Mouse (Mus musculus) neural tube, embryonic 14.5 days (tissue): Measurements from ENCODE around the gene Fam131c. TPM values are rescaled to one million over a fixed set of nuclear protein-coding genes. Genes with fewer than 3 reads are reported as not detected.

Experiments
- ATAC-seq: fragments of 200-750 bp; cut with Nextera tagmentation; 2 replicates; pipeline ENCODE4 v1.8.0; 2017; ENCODE audit warnings: low read depth, mild to moderate bottlenecking, moderate TSS enrichment, moderate library complexity
- H3K27ac ChIP-seq: fragments of 300-500 bp; sonication (generic); 2 replicates; pipeline ENCODE4 v1.5.1; 2014; ENCODE audit warnings: low read depth, mild to moderate bottlenecking, control low read depth, low read length, moderate library complexity, mixed read lengths
- H3K27me3 ChIP-seq: fragments of 300-500 bp; sonication (generic); 2 replicates; pipeline ENCODE4 v1.6.1; 2014; ENCODE audit warnings: low read length; ENCODE audit not compliant: control insufficient read depth, insufficient read depth
- H3K36me3 ChIP-seq: fragments of 300-500 bp; sonication (generic); 2 replicates; pipeline ENCODE4 v1.6.1; 2014; ENCODE audit warnings: low read length, mixed read lengths; ENCODE audit not compliant: control insufficient read depth, insufficient read depth
- H3K4me1 ChIP-seq: fragments of 300-500 bp; sonication (generic); 2 replicates; pipeline ENCODE4 v1.6.1; 2014; ENCODE audit warnings: low read length; ENCODE audit not compliant: control insufficient read depth, insufficient read depth
- H3K4me2 ChIP-seq: fragments of 300-500 bp; sonication (generic); 2 replicates; pipeline ENCODE4 v1.6.1; 2014; ENCODE audit warnings: mild to moderate bottlenecking, low read depth, low read length, control low read depth
- H3K4me3 ChIP-seq: fragments of 300-500 bp; sonication (generic); 2 replicates; pipeline ENCODE4 v1.5.1; 2014; ENCODE audit warnings: low read depth, low read length, control low read depth, mixed read lengths
- H3K9ac ChIP-seq: fragments of 300-500 bp; sonication (generic); replicated peaks from 2 replicates; pipeline ENCODE4 v1.6.1; 2014; ENCODE audit warnings: low read depth, mild to moderate bottlenecking, control low read depth, low read length, mixed read lengths
- H3K9me3 ChIP-seq: fragments of 300-500 bp; sonication (generic); 2 replicates; pipeline ENCODE4 v1.6.1; 2016; ENCODE audit warnings: low read length; ENCODE audit not compliant: control insufficient read depth
- WGBS: fragments of 180-500 bp; shearing (Covaris S2); extraction: QIAGEN DNeasy Blood & Tissue Kit; methylation state at CpG from one replicate; pipeline ENCODE4 v1.1.7; 2014; 5-methylcytosine and 5-hydroxymethylcytosine counted together
- microRNA-seq: library from miRNA; unstranded; fragments of <30 nt; microRNA quantifications from one replicate; pipeline ENCODE4, GENCODE M21; 2016
- polyA plus RNA-seq: library from polyadenylated mRNA; unstranded; fragments of >200 nt; fragmentation: Nextera tagmentation; extraction: Ambion mirVana; gene quantifications from 2 replicates; pipeline ENCODE4 v1.2.1, GENCODE M21; 2014

Gene Fam131c
- polyA plus RNA-seq, 1 experiment from 2014 or later = 47.7 TPM

DNA sequence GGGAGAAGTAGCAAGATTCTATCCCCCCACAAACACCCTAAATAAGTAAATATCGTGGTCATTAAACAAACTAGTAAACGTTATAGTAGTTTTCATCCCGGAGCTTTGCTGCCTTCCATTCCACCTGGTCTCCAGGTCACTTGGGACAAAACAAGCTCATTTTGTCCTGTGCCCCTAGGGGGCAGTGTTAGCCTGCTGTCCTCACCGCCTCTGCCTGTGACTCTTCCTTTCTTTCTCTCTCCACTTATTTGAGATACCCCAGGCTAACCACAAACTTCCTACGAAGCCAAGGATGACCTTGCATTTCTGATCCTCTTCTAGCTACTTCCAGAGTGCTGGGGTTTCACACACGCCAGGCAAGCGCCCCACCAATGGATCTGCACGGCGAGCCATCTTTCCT, 63.0 kb downstream of the Fam131c start:
- H3K9ac ChIP-seq = no peak overlapping the region
- H3K9me3 ChIP-seq = no peaks in the 10 kb centered on the region
- H3K4me2 ChIP-seq = no peak overlapping the region
- no peak overlapping the region for H3K4me3 ChIP-seq
- no peaks in the 10 kb centered on the region for H3K4me1 ChIP-seq
- no peak overlapping the region for H3K27ac ChIP-seq
- WGBS = 43% methylated on average over 9 of the region's 9 CpGs
- no peak for ATAC-seq
- H3K36me3 ChIP-seq = no peaks in the 10 kb centered on the region
- no peaks in the 10 kb centered on the region for H3K27me3 ChIP-seq

GRCm38 (mm10) chr4:141432666-141433065, 64.6 kb downstream of the Fam131c start:
- Histone ChIP-seq H3K4me2 (no peak overlapping the region), H3K9me3 (no peaks in the 10 kb centered on the region), H3K27me3 (no peaks in the 10 kb centered on the region), H3K9ac (no peak overlapping the region), H3K4me1 (no peaks in the 10 kb centered on the region), H3K27ac (no peak overlapping the region), H3K36me3 (no peaks in the 10 kb centered on the region), H3K4me3 (no peak overlapping the region)
- 68% methylated on average over 14 of the region's 14 CpGs for WGBS
- no peak for ATAC-seq

DNA sequence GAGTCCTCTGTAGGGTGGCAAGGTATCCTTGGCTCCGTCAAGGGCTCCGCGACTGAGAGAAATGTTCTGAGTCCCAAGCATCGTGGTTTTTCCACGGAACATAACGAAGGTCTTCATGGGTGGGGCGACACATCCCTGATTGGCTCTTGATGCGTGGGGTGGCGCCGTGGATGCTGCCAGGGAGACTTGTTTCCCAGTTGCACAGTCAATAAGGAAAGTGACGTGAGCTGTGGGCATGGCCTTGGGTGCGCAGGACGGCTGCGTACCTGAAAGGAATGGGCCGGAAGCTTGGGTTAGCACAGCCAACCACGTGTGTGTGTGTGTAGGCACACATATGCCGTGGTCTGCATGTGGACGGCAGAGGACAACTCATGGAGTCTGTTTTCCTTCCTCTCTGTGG, 65.2 kb downstream of the Fam131c start:
- no peaks in the 10 kb centered on the region for H3K27me3 ChIP-seq
- no peak overlapping the region for H3K4me2 ChIP-seq
- WGBS = 86% methylated on average over 18 of the region's 18 CpGs
- H3K9me3 ChIP-seq = no peaks in the 10 kb centered on the region
- no peaks in the 10 kb centered on the region for H3K4me1 ChIP-seq
- no peaks in the 10 kb centered on the region for H3K36me3 ChIP-seq
- no peak for ATAC-seq
- no peak overlapping the region for H3K4me3 ChIP-seq
- no peak overlapping the region for H3K9ac ChIP-seq
- H3K27ac ChIP-seq = no peak overlapping the region

Small RNA genes lying within 50 kb of the gene (microRNA-seq; reads per million reads assigned to microRNA genes)
- not detected for gene Gm25690

Other genes starting within 250 kb of the Fam131c start
- gene Szrd1, start 228.4 kb upstream of the Fam131c start, polyA plus RNA-seq = 13.2 and 13.7 TPM in 2 replicates
- gene Fbxo42, start 220.3 kb upstream of the Fam131c start, polyA plus RNA-seq = 28.3 and 31.7 TPM in 2 replicates
- gene Rsg1, start 154.3 kb upstream of the Fam131c start, polyA plus RNA-seq = 8.5 and 9.2 TPM in 2 replicates
- gene Arhgef19, start 128.7 kb upstream of the Fam131c start, polyA plus RNA-seq = 0.68 and 1.6 TPM in 2 replicates
- gene Epha2, start 67.0 kb upstream of the Fam131c start, polyA plus RNA-seq = 0.21 and 0.52 TPM in 2 replicates
- 0.33 TPM in 1 of 2 replicates, not detected in the other for gene Clcnka, start 30.5 kb downstream of the Fam131c start, polyA plus RNA-seq
- gene Clcnkb, start 47.8 kb downstream of the Fam131c start, polyA plus RNA-seq = not detected in 2 replicates
- 0.12 TPM in 1 of 2 replicates, not detected in the other for gene Hspb7, start 52.6 kb downstream of the Fam131c start, polyA plus RNA-seq
- 0.39 TPM in 1 of 2 replicates, not detected in the other for gene Srarp, start 67.9 kb downstream of the Fam131c start, polyA plus RNA-seq
- gene Zbtb17, start 76.4 kb downstream of the Fam131c start, polyA plus RNA-seq = 32.2 and 36.6 TPM in 2 replicates
- gene Spen, start 170.4 kb downstream of the Fam131c start, polyA plus RNA-seq = 21.7 and 23.9 TPM in 2 replicates
- gene Fblim1, start 237.9 kb downstream of the Fam131c start, polyA plus RNA-seq = 29.1 and 32.9 TPM in 2 replicates